Mouse (Mus musculus) C2C12 (cell line): ENCODE results near the gene Med12l. TPM values are rescaled to one million over a fixed set of nuclear protein-coding genes. Genes with fewer than 3 reads are reported as not detected.

Experiments
- H3K27me3 ChIP-seq: one replicate; pipeline ENCODE4 v1.6.1; 2011; ENCODE audit not compliant: control insufficient read depth, insufficient read depth, insufficient read length
- H3K36me3 ChIP-seq: one replicate; pipeline ENCODE4 v1.6.1; 2011; ENCODE audit not compliant: control insufficient read depth, insufficient read depth
- H3K4me3 ChIP-seq: one replicate; pipeline ENCODE4 v1.5.1; 2011; ENCODE audit warnings: mild to moderate bottlenecking, control low read depth; ENCODE audit not compliant: poor library complexity, insufficient read depth, severe bottlenecking
- H3K79me2 ChIP-seq: one replicate; pipeline ENCODE4 v1.6.1; 2011; ENCODE audit not compliant: control insufficient read depth, insufficient read depth
- H3K79me3 ChIP-seq: one replicate; pipeline ENCODE4 v1.6.1; 2011; ENCODE audit warnings: low read depth, control low read depth
- H3ac ChIP-seq: one replicate; pipeline ENCODE3; 2011; ENCODE audit warnings: low read depth; ENCODE audit not compliant: control insufficient read depth, insufficient read length
- CEBPB ChIP-seq: IDR thresholded peaks from one replicate; pipeline ENCODE4 v1.6.1; 2011; ENCODE audit warnings: low read depth, mild to moderate bottlenecking, control low read depth, moderate library complexity
- CTCF ChIP-seq: IDR thresholded peaks from one replicate; pipeline ENCODE4 v1.5.1; 2011; ENCODE audit not compliant: control insufficient read depth, insufficient read depth, insufficient read length
- FOSL1 ChIP-seq: IDR thresholded peaks from one replicate; pipeline ENCODE4 v1.8.0; 2011; ENCODE audit warnings: mild to moderate bottlenecking, low read length; ENCODE audit not compliant: poor library complexity, insufficient read depth, severe bottlenecking
- MAX ChIP-seq: IDR thresholded peaks from one replicate; pipeline ENCODE4 v1.6.1; 2011; ENCODE audit warnings: mild to moderate bottlenecking, control low read depth
- MYOD1 ChIP-seq: IDR thresholded peaks from one replicate; pipeline ENCODE4 v1.6.1; 2011; ENCODE audit warnings: low read depth; ENCODE audit not compliant: control insufficient read depth, insufficient read length
- MYOG ChIP-seq: IDR thresholded peaks from one replicate; pipeline ENCODE4 v1.6.1; 2011; ENCODE audit not compliant: control insufficient read depth, insufficient read length; ENCODE audit errors: extremely low read depth
- USF1 ChIP-seq: IDR thresholded peaks from one replicate; pipeline ENCODE4 v1.6.1; 2011; ENCODE audit warnings: low read depth, mild to moderate bottlenecking, control low read depth, moderate library complexity
- polyA plus RNA-seq: library from polyadenylated mRNA; unstranded; fragments of >200 nt; fragmentation: generic; extraction: Trizol; gene quantifications from one replicate; pipeline ENCODE4 v1.2.1, GENCODE M21; 2012; ENCODE audit warnings: missing spikeins

Med12l gene
- polyA plus RNA-seq, 1 experiment, result not detected

DNA sequence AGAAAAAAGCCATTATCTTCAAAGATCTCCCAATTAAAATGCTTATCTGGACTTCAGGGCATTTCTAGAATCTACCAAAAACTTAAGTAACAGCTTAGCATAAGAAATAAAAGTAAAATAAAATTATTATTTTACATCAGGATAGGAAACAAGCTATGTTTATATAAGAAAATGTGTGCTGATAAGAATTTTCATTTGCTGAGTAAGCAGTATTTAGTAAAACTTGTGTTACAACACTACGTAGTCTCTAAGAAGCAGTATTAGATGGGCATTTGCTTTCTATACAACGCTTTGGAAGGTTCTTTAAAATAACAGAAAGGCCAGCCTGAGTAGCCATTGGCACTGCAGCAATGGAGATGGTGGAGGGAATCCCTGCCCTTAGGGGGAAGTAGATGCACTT lies 257.8 kb downstream of the Med12l start:
- H3K36me3 ChIP-seq, result no peaks in the 10 kb centered on the region
- H3K79me2 ChIP-seq, result no peaks in the 10 kb centered on the region
- no peak overlapping the region for H3K4me3 ChIP-seq
- H3K27me3 ChIP-seq, result no peaks in the 10 kb centered on the region
- no peaks in the 10 kb centered on the region for H3K79me3 ChIP-seq
- no peak overlapping the region for H3ac ChIP-seq
- TF ChIP-seq CTCF (no peak), MYOD1 (no peak), FOSL1 (no peak), CEBPB (no peak), MYOG (no peak), MAX (no peak), USF1 (no peak)

DNA sequence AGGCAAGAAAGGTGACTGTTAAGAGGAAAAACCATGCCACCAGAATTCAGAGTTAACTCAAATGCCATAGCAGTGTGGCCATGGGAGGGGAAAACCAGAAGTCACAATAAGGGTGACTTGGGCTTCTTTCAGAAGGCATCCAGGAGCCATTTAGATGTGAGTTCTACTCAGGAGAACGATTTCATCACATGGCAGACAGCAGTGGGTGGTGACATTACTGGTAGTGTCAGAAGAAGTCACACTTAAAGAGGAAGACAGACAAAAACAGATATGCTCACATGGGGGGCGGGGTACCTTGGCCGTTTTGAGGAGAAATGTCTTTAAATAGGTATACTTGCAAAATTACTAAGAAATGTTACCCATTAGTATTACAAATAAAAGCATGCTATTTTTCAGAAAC lies 258.4 kb downstream of the Med12l start:
- TF ChIP-seq USF1, result no peak
- no peak for TF ChIP-seq CEBPB
- no peak for TF ChIP-seq MYOD1
- TF ChIP-seq MAX, result no peak
- TF ChIP-seq MYOG, result no peak

DNA sequence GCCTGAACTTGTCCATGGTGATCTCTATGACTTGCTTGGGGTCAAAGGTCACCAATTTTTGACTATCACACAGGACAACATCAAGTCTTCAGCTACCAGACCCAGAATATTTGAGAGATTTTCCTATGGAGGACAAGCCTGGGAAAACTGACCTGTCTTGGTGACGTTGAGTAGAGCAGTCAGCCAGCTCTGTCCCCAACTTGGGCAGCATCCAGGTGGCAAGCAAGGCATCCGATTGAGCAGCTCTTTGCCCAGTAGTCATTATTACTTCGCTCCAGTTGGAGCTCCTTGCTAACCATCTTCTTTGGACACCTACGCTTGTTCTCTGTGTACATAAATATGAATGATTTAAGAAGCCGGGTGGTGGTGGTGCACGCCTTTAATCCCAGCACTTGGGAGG lies 265.2 kb downstream of the Med12l start:
- no peak for TF ChIP-seq CEBPB
- TF ChIP-seq USF1, result no peak
- TF ChIP-seq MYOG, result no peak
- no peak for TF ChIP-seq FOSL1
- no peak for TF ChIP-seq MAX
- TF ChIP-seq MYOD1, result no peak
- Histone ChIP-seq H3K79me2 (no peaks in the 10 kb centered on the region), H3ac (no peak overlapping the region), H3K4me3 (no peak overlapping the region), H3K27me3 (no peaks in the 10 kb centered on the region), H3K79me3 (no peaks in the 10 kb centered on the region), H3K36me3 (no peaks in the 10 kb centered on the region)

More for the DNA sequence above, 258.4 kb downstream of the Med12l start:
- H3K4me3 ChIP-seq, result no peak overlapping the region
- no peaks in the 10 kb centered on the region for H3K79me2 ChIP-seq
- H3K79me3 ChIP-seq, result no peaks in the 10 kb centered on the region
- H3ac ChIP-seq, result no peak overlapping the region
- no peaks in the 10 kb centered on the region for H3K27me3 ChIP-seq
- H3K36me3 ChIP-seq, result no peaks in the 10 kb centered on the region

DNA sequence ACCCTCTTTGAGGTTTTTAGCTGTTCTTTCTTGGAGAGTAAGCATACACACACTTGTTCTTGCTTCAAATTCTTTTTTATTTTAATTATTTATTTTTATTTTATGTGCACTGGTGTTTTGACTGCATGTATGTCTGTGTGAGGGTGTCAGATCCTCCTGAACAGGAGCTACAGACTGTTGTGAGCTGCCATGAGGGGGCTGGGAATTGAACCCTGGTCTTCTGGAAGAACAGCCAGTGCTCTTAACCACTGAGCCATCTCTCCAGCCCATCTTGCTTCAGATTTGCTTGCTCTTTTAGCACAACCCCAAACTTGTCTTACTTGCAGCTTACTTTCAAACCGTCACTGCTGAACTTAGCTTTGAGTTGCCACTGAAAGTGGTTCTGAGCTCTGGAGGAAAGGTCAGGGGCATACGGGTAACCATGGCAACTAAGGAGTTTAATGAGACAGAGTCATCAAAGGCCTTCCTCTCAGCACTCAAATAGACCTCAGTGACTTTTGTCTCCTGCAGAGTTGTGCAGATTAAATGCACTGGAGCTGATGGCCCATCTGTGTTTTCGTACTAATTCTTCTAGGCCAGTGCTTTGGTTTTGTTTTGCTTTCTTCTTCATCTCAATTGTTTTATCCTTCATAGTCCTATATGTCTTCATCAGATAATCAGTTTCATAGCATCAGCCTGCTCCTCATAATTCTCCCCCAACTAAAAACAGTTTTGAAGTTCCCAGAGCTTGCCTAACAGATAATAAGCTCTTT lies 272.1 kb downstream of the Med12l start:
- Histone ChIP-seq H3ac (no peak overlapping the region), H3K27me3 (no peaks in the 10 kb centered on the region), H3K36me3 (no peaks in the 10 kb centered on the region), H3K79me2 (no peaks in the 10 kb centered on the region), H3K4me3 (no peak overlapping the region), H3K79me3 (no peaks in the 10 kb centered on the region)
- TF ChIP-seq MAX (no peak), FOSL1 (no peak), USF1 (no peak), CTCF (no peak), CEBPB (no peak), MYOD1 (no peak), MYOG (no peak)

DNA sequence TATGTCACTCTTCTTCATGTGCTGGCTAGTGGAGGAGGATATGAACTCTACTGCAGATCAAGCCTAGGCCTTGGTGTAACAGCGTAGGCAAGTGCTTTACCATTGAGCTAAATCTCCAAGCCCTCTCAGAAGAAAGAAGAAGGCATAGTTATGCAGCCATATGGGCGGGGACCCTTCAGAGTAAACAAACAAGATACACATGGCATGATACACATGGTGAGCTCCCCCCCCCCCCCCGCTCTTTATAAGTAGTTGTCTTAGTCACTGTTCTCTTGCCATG lies 272.6 kb downstream of the Med12l start:
- Histone ChIP-seq H3K4me3 (no peak overlapping the region), H3ac (no peak overlapping the region), H3K27me3 (no peaks in the 10 kb centered on the region), H3K36me3 (no peaks in the 10 kb centered on the region), H3K79me3 (no peaks in the 10 kb centered on the region), H3K79me2 (no peaks in the 10 kb centered on the region)
- no peak for TF ChIP-seq FOSL1
- TF ChIP-seq MAX, result no peak
- TF ChIP-seq CEBPB, result no peak
- TF ChIP-seq MYOD1, result no peak

DNA sequence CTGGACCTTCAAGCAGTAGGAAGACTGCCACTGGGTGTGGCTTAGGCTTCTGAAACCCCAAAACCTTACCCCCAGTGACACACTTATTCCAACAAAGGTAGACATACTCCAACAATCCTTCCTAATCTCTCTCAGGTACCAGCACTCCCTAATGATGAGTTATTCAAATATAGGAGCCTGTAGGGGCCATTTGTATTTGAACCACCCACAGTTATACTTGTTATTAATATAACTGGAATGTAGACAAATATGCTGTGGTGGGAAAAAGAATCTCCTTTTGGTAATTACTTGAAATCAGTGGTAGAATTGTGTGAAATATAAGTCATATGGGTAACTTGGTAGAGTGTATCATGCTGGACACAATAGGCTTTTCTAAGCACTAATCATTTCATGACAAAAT lies 273.0 kb downstream of the Med12l start:
- H3K79me2 ChIP-seq, result no peaks in the 10 kb centered on the region
- H3K79me3 ChIP-seq, result no peaks in the 10 kb centered on the region
- no peak overlapping the region for H3ac ChIP-seq
- no peaks in the 10 kb centered on the region for H3K36me3 ChIP-seq
- no peaks in the 10 kb centered on the region for H3K27me3 ChIP-seq
- TF ChIP-seq USF1, result no peak
- no peak for TF ChIP-seq MYOD1
- TF ChIP-seq FOSL1, result no peak
- TF ChIP-seq CEBPB, result no peak
- no peak for TF ChIP-seq MYOG
- no peak for TF ChIP-seq CTCF
- no peak overlapping the region for H3K4me3 ChIP-seq
